Comparison of ENCODE assay signal across 26 mouse cellular contexts in the genomic region with DNA sequence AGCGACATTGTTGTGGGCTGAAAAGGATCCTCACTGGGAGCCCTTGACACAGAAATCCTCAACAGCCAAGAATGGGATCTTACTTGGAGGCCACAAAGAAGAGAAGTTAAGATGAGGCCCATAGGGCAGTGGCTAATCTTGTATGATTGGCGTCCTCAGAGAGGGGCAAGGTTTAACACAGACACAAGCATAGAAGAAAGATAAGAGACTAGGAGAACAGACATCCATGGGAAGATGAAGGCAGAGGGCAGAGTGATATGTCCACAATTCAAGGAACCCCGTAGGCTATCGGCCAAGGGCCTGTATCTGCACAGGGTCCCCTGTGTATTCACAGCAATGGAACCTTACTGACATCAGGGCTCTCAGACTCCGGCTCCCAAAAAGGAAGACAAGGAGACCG. TPM values are rescaled to one million over a fixed set of nuclear protein-coding genes. Genes with fewer than 3 reads are reported as not detected.
DNase-seq lines count a peak whose midpoint lies in the region; ATAC-seq and TF ChIP-seq lines count a peak whose summit lies in the region.
"Had no signal": no experiment of that assay in that cellular context is flagged by ENCODE, and none has a peak within 500 bp of the region (broad histone marks: within the 10 kb centered on the region; RNA-seq: fewer than 3 reads in every experiment).

No protein-coding gene starts in this region.

- 0 out of 2 replicates have a peak overlapping the region, but pooled peaks have one; percentile 2 for H3K9ac ChIP-seq in stomach, embryonic 15.5 days
- H3K9ac ChIP-seq in stomach, postnatal 0 days (ENCODE audit: low read length): no peak overlapping the region
- no peak overlapping the region for H3K9ac ChIP-seq in liver, embryonic 14.5 days (replicated peaks)
- H3K9ac ChIP-seq: embryonic facial prominence, embryonic 12.5 days; forebrain, embryonic 12.5 days; heart, embryonic 15.5 days; hindbrain, embryonic 13.5 days had no signal

- H3K9me3 ChIP-seq in stomach, embryonic 15.5 days: no peaks in the 10 kb centered on the region
- H3K9me3 ChIP-seq in stomach, postnatal 0 days (ENCODE audit: control insufficient read depth, low read length): no peaks in the 10 kb centered on the region
- no peaks in the 10 kb centered on the region for H3K9me3 ChIP-seq in liver, embryonic 14.5 days (ENCODE audit: control insufficient read depth, low read length)
- H3K9me3 ChIP-seq: embryonic facial prominence, embryonic 12.5 days; forebrain, embryonic 12.5 days; heart, embryonic 15.5 days; hindbrain, embryonic 13.5 days had no signal

- H3K4me2 ChIP-seq in stomach, embryonic 15.5 days: no peak overlapping the region
- no peak overlapping the region for H3K4me2 ChIP-seq in stomach, postnatal 0 days (replicated peaks; ENCODE audit: low read depth)
- H3K4me2 ChIP-seq in liver, embryonic 14.5 days (ENCODE audit: low read depth): no peak overlapping the region
- H3K4me2 ChIP-seq: embryonic facial prominence, embryonic 12.5 days; forebrain, embryonic 12.5 days; heart, embryonic 11.5 days; heart, embryonic 15.5 days; hindbrain, embryonic 13.5 days had no signal

- no peak for TF ChIP-seq CTCF in stomach, postnatal 0 days (IDR thresholded peaks at IDR 0.05; ENCODE audit: low read depth)
- no peak for TF ChIP-seq CTCF in liver, embryonic 14.5 days (IDR thresholded peaks at IDR 0.05; ENCODE audit: low read depth)

- WGBS in stomach, embryonic 15.5 days: 91% methylated on average over 6 of the region's 6 CpGs
- 88% methylated on average over 6 of the region's 6 CpGs for WGBS in stomach, postnatal 0 days
- 45% methylated on average over 6 of the region's 6 CpGs for WGBS in liver, embryonic 14.5 days (ENCODE audit: insufficient replicate concordance)

- TF ChIP-seq EP300 in stomach, postnatal 0 days (optimal IDR thresholded peaks at IDR 0.05): no peak
- TF ChIP-seq EP300 in liver, embryonic 14.5 days (IDR thresholded peaks at IDR 0.05; ENCODE audit: low read depth): no peak

- no peak for ATAC-seq in stomach, embryonic 15.5 days (ENCODE audit: insufficient read depth, low FRiP score, low read depth)
- no peak for ATAC-seq in stomach, postnatal 0 days (ENCODE audit: low FRiP score, low TSS enrichment)
- peak; percentile 33; the same call in 1 of the 2 replicates for ATAC-seq in liver, embryonic 14.5 days (ENCODE audit: insufficient read depth)
- ATAC-seq in megakaryocyte progenitor cell, adult 5-6 weeks (replicated peaks; ENCODE audit: poor library complexity): peak; percentile 17
- ATAC-seq in inflammation-experienced regulatory T-cells, adult 6 months: no peak
- ATAC-seq: forebrain, embryonic 16.5 days; hindbrain, postnatal 0 days had no signal

- H3K27me3 ChIP-seq in stomach, embryonic 15.5 days (replicated peaks): no peaks in the 10 kb centered on the region
- no peaks in the 10 kb centered on the region for H3K27me3 ChIP-seq in stomach, postnatal 0 days (ENCODE audit: control insufficient read depth, insufficient read depth, low read length)
- H3K27me3 ChIP-seq in liver, embryonic 14.5 days (ENCODE audit: control insufficient read depth, insufficient read depth, low read length): no peaks in the 10 kb centered on the region
- H3K27me3 ChIP-seq: embryonic facial prominence, embryonic 12.5 days; forebrain, embryonic 12.5 days; hindbrain, embryonic 13.5 days had no signal

- H3K36me3 ChIP-seq in stomach, embryonic 15.5 days: no peaks in the 10 kb centered on the region
- H3K36me3 ChIP-seq in stomach, postnatal 0 days (ENCODE audit: control insufficient read depth, insufficient read depth, low read length): no peaks in the 10 kb centered on the region
- H3K36me3 ChIP-seq in liver, embryonic 14.5 days (replicated peaks; ENCODE audit: control insufficient read depth, insufficient read depth, low read depth): no peaks in the 10 kb centered on the region
- H3K36me3 ChIP-seq: embryonic facial prominence, embryonic 12.5 days; forebrain, embryonic 12.5 days; heart, embryonic 15.5 days; hindbrain, embryonic 13.5 days had no signal

- no peak overlapping the region for H3K27ac ChIP-seq in stomach, embryonic 15.5 days
- H3K27ac ChIP-seq in stomach, postnatal 0 days (replicated peaks): no peak overlapping the region
- no peak overlapping the region for H3K27ac ChIP-seq in liver, embryonic 14.5 days
- H3K27ac ChIP-seq: embryonic facial prominence, embryonic 12.5 days; forebrain, embryonic 12.5 days; heart, adult 2 months; heart, embryonic 15.5 days; hindbrain, embryonic 13.5 days; hindbrain, postnatal 0 days had no signal

- H3K4me1 ChIP-seq in stomach, embryonic 15.5 days: no peaks in the 10 kb centered on the region
- no peaks in the 10 kb centered on the region for H3K4me1 ChIP-seq in stomach, postnatal 0 days (replicated peaks; ENCODE audit: control insufficient read depth, insufficient read depth)
- H3K4me1 ChIP-seq in liver, embryonic 14.5 days (replicated peaks; ENCODE audit: control insufficient read depth in 2 of 2, insufficient read depth in 2 of 2, low read length in 1 of 2): peaks cover 0 to 11% of the 10 kb centered on the region in 2 experiments; a peak in 2 of 4 replicates
- H3K4me1 ChIP-seq: embryonic facial prominence, embryonic 12.5 days; forebrain, embryonic 12.5 days; heart, embryonic 15.5 days had no signal

- intact Hi-C loops in gastrocnemius, postnatal 36 days (cut with DNase I): no loop called here

- no peak overlapping the region for H3K4me3 ChIP-seq in stomach, embryonic 15.5 days (replicated peaks)
- no peak overlapping the region for H3K4me3 ChIP-seq in stomach, postnatal 0 days (ENCODE audit: low read depth, low read length)
- H3K4me3 ChIP-seq in liver, embryonic 14.5 days (ENCODE audit: insufficient read depth in 1 of 2, low read depth in 2 of 2, low read length in 2 of 2): no peak overlapping the region
- H3K4me3 ChIP-seq: embryonic facial prominence, embryonic 12.5 days; forebrain, embryonic 12.5 days; heart, adult 2 months; heart, embryonic 15.5 days; hindbrain, embryonic 13.5 days had no signal

- no peak for DNase-seq in stomach, postnatal 0 days (ENCODE audit: low spot score)
- DNase-seq in liver, embryonic 14.5 days (ENCODE audit: low read depth in 3 of 3, low spot score in 3 of 3): no peak
- DNase-seq in gastrocnemius, postnatal 36 days: no peak
- DNase-seq: adrenal gland, adult 2 months; adrenal gland, postnatal 25 days; cerebellum, adult 18-20 months; cerebellum, postnatal 10 days; gastrocnemius, postnatal 10 days; heart, adult 2 months; heart, postnatal 14 days had no signal

RNA-seq across cellular contexts. Expression of gene Tmprss3, which starts 3.6 kb away (rescaled TPM):
- 0.36 and 0.49 TPM in 2 replicates for polyA plus RNA-seq in stomach, embryonic 15.5 days (2015; fragmentation: Nextera tagmentation; extraction: Ambion mirVana)
- 0.39 TPM in 2 replicates for polyA plus RNA-seq in stomach, postnatal 0 days (2015; fragmentation: Nextera tagmentation; extraction: Ambion mirVana)
- polyA plus RNA-seq in liver, embryonic 14.5 days (2012; rRNA removed): 0.27 and 0.39 TPM in 2 replicates
- 0.13 and 0.25 TPM in 2 replicates for polyA plus RNA-seq in liver, embryonic 14.5 days (2014; fragmentation: Nextera tagmentation; extraction: Ambion mirVana)
- 5.6 and 7.6 TPM in 2 replicates for total RNA-seq in megakaryocyte progenitor cell, adult 5-6 weeks (2015)
- total RNA-seq in megakaryocyte progenitor cell, adult 5-6 weeks (2017): 2.4 and 2.9 TPM in 2 replicates
- 1 to 10 TPM; 1.3 to 5.3 (median 4.6) TPM for polyA plus RNA-seq in inflammation-experienced regulatory T-cells, adult 6 months (2017; shearing (Covaris generic))
- not detected for total RNA-seq in gastrocnemius, postnatal 36 days (2021)
- total RNA-seq: adrenal gland, adult 2 months; adrenal gland, postnatal 25 days; heart, adult 2 months; heart, postnatal 14 days had no signal
- polyA plus RNA-seq: adrenal gland, adult 2 months; brain, embryonic 14.5 days; forebrain, embryonic 12.5 days; forebrain, embryonic 16.5 days; gonadal fat pad, adult 2 months; heart, adult 2 months; heart, embryonic 11.5 days; heart, embryonic 15.5 days had no signal

RNA-seq across cellular contexts. Expression of gene Ubash3a, which starts 12.5 kb away (rescaled TPM):
- 0.89 and 1.2 TPM in 2 replicates for polyA plus RNA-seq in stomach, embryonic 15.5 days (2015; fragmentation: Nextera tagmentation; extraction: Ambion mirVana)
- polyA plus RNA-seq in stomach, postnatal 0 days (2015; fragmentation: Nextera tagmentation; extraction: Ambion mirVana): 0.13 and 0.18 TPM in 2 replicates
- polyA plus RNA-seq in liver, embryonic 14.5 days (2012; rRNA removed): 7.7 and 8.4 TPM in 2 replicates
- polyA plus RNA-seq in liver, embryonic 14.5 days (2014; fragmentation: Nextera tagmentation; extraction: Ambion mirVana): 11.8 and 13.8 TPM in 2 replicates
- 29.7 and 33.6 TPM in 2 replicates for total RNA-seq in megakaryocyte progenitor cell, adult 5-6 weeks (2015)
- 36.7 and 41.7 TPM in 2 replicates for total RNA-seq in megakaryocyte progenitor cell, adult 5-6 weeks (2017)
- 100 to 1,000 TPM; 224 to 328 (median 255) TPM for polyA plus RNA-seq in inflammation-experienced regulatory T-cells, adult 6 months (2017; shearing (Covaris generic))
- under 1 TPM in 1 of 2 experiments, not detected in 1; 0.41 TPM for total RNA-seq in gastrocnemius, postnatal 36 days (2021)
- total RNA-seq: adrenal gland, postnatal 25 days; gastrocnemius, postnatal 10 days had no signal
- polyA plus RNA-seq: cortical plate, adult 2 months; forebrain, embryonic 16.5 days; frontal cortex, adult 2 months; hindbrain, postnatal 0 days had no signal

RNA-seq across cellular contexts. Expression of gene Tff1, which starts 30.1 kb away (rescaled TPM):
- 95.6 and 131 TPM in 2 replicates for polyA plus RNA-seq in stomach, embryonic 15.5 days (2015; fragmentation: Nextera tagmentation; extraction: Ambion mirVana)
- polyA plus RNA-seq in stomach, postnatal 0 days (2015; fragmentation: Nextera tagmentation; extraction: Ambion mirVana): 9,478 and 9,587 TPM in 2 replicates
- not detected in 2 replicates for polyA plus RNA-seq in liver, embryonic 14.5 days (2012; rRNA removed)
- not detected in 2 replicates for polyA plus RNA-seq in liver, embryonic 14.5 days (2014; fragmentation: Nextera tagmentation; extraction: Ambion mirVana)
- total RNA-seq in megakaryocyte progenitor cell, adult 5-6 weeks (2015): not detected in 2 replicates
- total RNA-seq in megakaryocyte progenitor cell, adult 5-6 weeks (2017): not detected in 2 replicates
- under 1 TPM in 1 of 3 experiments, not detected in 2; 0.70 TPM for polyA plus RNA-seq in inflammation-experienced regulatory T-cells, adult 6 months (2017; shearing (Covaris generic))
- not detected for total RNA-seq in gastrocnemius, postnatal 36 days (2021)
- total RNA-seq: adrenal gland, adult 2 months; adrenal gland, postnatal 25 days; ES-E14; gastrocnemius, postnatal 10 days; heart, adult 2 months; heart, postnatal 14 days; hematopoietic stem cell, adult 5-6 weeks; hindbrain, postnatal 0 days had no signal
- polyA plus RNA-seq: brain, embryonic 14.5 days; cortical plate, adult 2 months; embryonic facial prominence, embryonic 12.5 days; forebrain, embryonic 12.5 days; forebrain, embryonic 16.5 days; frontal cortex, adult 2 months; heart, adult 2 months; heart, embryonic 15.5 days; hindbrain, embryonic 13.5 days; hindbrain, postnatal 0 days had no signal

RNA-seq across cellular contexts. Expression of gene Tff2, which starts 51.1 kb away (rescaled TPM):
- polyA plus RNA-seq in stomach, embryonic 15.5 days (2015; fragmentation: Nextera tagmentation; extraction: Ambion mirVana): 39.1 and 51.9 TPM in 2 replicates
- 866 and 948 TPM in 2 replicates for polyA plus RNA-seq in stomach, postnatal 0 days (2015; fragmentation: Nextera tagmentation; extraction: Ambion mirVana)
- polyA plus RNA-seq in liver, embryonic 14.5 days (2012; rRNA removed): not detected in 2 replicates
- polyA plus RNA-seq in liver, embryonic 14.5 days (2014; fragmentation: Nextera tagmentation; extraction: Ambion mirVana): not detected in 2 replicates
- total RNA-seq in megakaryocyte progenitor cell, adult 5-6 weeks (2015): not detected in 2 replicates
- not detected in 2 replicates for total RNA-seq in megakaryocyte progenitor cell, adult 5-6 weeks (2017)
- polyA plus RNA-seq in inflammation-experienced regulatory T-cells, adult 6 months (2017; shearing (Covaris generic)): not detected
- not detected for total RNA-seq in gastrocnemius, postnatal 36 days (2021)
- total RNA-seq: adrenal gland, adult 2 months; adrenal gland, postnatal 25 days; ES-E14; gastrocnemius, postnatal 10 days; heart, adult 2 months; hematopoietic stem cell, adult 5-6 weeks; hindbrain, postnatal 0 days had no signal
- polyA plus RNA-seq: adrenal gland, adult 2 months; brain, embryonic 14.5 days; cortical plate, adult 2 months; embryonic facial prominence, embryonic 12.5 days; forebrain, embryonic 12.5 days; forebrain, embryonic 16.5 days; frontal cortex, adult 2 months; heart, embryonic 11.5 days; heart, embryonic 15.5 days; hindbrain, embryonic 13.5 days; hindbrain, postnatal 0 days had no signal

Comparison
In these comparisons a context has a peak if more than half of its experiments do, and no peak if none do; other contexts are left out.
1. ATAC-seq: peak in liver, embryonic 14.5 days (single experiment) and megakaryocyte progenitor cell, adult 5-6 weeks (single experiment); none in stomach, embryonic 15.5 days (single experiment), stomach, postnatal 0 days (single experiment) and inflammation-experienced regulatory T-cells, adult 6 months (single experiment).
2. RNA of gene Ubash3a, which starts 12.5 kb away (polyA plus RNA-seq): 224 to 328 TPM in inflammation-experienced regulatory T-cells, adult 6 months; 7.7 to 13.8 TPM in liver, embryonic 14.5 days, 0.89 to 1.2 TPM in stomach, embryonic 15.5 days and 0.13 to 0.18 TPM in stomach, postnatal 0 days; every median in the first group is over 10 times any median in the second.
3. RNA of gene Tff1, which starts 30.1 kb away (polyA plus RNA-seq): 9,478 to 9,587 TPM in stomach, postnatal 0 days and 95.6 to 131 TPM in stomach, embryonic 15.5 days; not detected in liver, embryonic 14.5 days and 0.70 TPM in inflammation-experienced regulatory T-cells, adult 6 months; every median in the first group is over 10 times any median in the second.